Mouse (Mus musculus): Measurements from ENCODE around the gene Vmn1r3.

DNA sequence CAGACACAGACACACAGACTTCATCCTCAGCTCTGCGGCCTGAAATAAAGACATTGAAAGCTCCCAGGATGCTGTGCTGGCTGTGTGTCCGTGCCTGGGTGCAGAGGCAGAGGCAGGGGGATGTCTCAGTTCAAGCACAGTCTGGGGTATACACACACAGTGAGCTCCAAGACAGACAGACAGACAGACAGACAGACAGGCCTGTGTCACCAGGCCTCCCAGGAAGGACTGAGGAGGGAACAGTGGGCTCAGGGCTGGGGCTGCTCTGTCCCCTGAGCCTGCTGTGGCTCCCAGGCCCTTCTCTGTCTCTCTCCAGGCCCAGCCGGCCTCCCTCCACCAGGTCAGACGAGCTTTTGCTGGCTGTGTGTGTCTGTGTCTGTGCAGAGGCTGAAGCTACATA is 43.3 kb upstream of the Vmn1r3 start:
- TF ChIP-seq CTCF (IDR thresholded peaks at IDR 0.05; ENCODE audit: borderline replicate concordance, insufficient read depth, low read length) (no peak), POLR2A (IDR thresholded peaks at IDR 0.05; ENCODE audit: low read depth, low read length) (no peak)

Measured in embryonic fibroblast, embryonic 13.5 days (primary cell).